Mouse (Mus musculus) brain, adult 2 months (tissue): ENCODE data around the gene Zfp277.

Experiments used
- DNase-seq: peaks from one replicate; pipeline ENCODE4 v3.0.0; 2011; ENCODE audit warnings: low read depth, low spot score

Gene Zfp277

GRCm38 (mm10) chr12:40445206-40445605 is 496 bp downstream of the Zfp277 start:
- DNase-seq = peak; percentile 52

- no peak for DNase-seq
These were observed 7.7 kb downstream of the Zfp277 start for GRCm38 (mm10) chr12:40438049-40438448.

DNA sequence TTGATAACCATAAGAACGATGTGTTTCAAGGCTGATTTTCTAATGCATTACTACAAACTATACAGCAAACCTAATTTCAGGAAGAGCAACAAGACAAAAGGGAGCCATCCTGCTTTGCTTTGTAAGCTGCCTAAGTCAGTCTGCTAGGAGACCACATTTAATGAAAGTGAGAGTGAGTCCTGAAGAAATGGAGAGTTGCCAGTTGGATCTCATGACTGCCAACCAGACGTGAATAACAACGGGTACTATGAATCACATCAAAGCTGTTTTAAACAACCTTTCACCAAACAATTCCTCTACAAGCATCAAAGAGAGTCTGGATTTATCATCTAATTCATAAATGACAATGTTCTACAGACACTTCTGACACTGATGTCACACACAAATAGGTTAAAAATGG is 11.6 kb downstream of the Zfp277 start:
- DNase-seq = peak; percentile 75

- no peak for DNase-seq
These were observed 14.6 kb downstream of the Zfp277 start for GRCm38 (mm10) chr12:40431075-40431474.

- no peak for DNase-seq
These were observed 15.7 kb downstream of the Zfp277 start for GRCm38 (mm10) chr12:40429976-40430375.

- no peak for DNase-seq
These were observed 18.1 kb downstream of the Zfp277 start for GRCm38 (mm10) chr12:40427606-40428005.

DNA sequence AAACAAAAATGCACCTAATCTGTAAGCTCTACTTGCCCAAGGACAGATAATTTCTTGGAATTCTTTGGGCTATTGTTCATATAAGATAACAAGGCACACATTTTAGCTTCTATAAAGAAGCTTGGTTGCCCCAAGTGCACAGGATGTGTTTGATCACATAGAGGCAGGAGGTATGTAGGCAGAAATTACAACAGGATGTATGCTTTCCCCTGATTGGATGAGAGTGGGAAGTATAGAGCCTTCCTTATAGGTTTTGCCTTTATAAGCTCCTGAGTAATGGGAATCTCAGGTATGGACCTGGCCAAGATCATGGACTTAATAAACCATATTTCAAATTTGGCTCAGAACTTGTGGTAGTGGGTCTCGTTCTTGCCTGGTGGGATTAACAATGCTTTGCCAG is 20.7 kb downstream of the Zfp277 start:
- DNase-seq = no peak

GRCm38 (mm10) chr12:40417257-40417656 is 28.4 kb downstream of the Zfp277 start:
- DNase-seq = peak; percentile 17

- DNase-seq = peak; percentile 20
These were observed 30.3 kb downstream of the Zfp277 start for GRCm38 (mm10) chr12:40415312-40415925.

GRCm38 (mm10) chr12:40414682-40415311 is 30.9 kb downstream of the Zfp277 start:
- DNase-seq = peak; percentile 90

- no peak for DNase-seq
These were observed 45.9 kb downstream of the Zfp277 start for GRCm38 (mm10) chr12:40399812-40400211.

GRCm38 (mm10) chr12:40399386-40399785 is 46.3 kb downstream of the Zfp277 start:
- DNase-seq = no peak

DNA sequence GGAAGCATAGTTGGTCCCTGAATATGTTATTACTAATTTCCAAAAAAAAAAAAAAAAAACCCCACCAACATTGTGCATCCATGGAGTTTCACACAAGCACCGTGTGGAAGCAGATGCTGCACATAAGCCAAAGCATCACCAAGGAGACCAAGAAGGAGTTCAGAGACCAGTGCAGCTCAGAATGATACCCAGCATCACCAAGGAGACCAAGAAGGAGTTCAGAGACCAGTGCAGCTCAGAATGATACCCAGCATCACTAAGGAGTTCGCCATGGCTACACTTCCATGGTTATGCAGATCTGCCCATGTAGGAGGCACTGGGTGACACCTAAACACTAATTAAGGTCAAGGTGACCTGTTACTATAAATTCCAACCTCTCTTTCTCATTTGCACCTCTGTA is 46.8 kb downstream of the Zfp277 start:
- DNase-seq = no peak

- no peak for DNase-seq
These were observed 52.8 kb downstream of the Zfp277 start for GRCm38 (mm10) chr12:40392869-40393268.

- peak; percentile 61 for DNase-seq
These were observed 54.4 kb downstream of the Zfp277 start for GRCm38 (mm10) chr12:40391262-40391661.

DNA sequence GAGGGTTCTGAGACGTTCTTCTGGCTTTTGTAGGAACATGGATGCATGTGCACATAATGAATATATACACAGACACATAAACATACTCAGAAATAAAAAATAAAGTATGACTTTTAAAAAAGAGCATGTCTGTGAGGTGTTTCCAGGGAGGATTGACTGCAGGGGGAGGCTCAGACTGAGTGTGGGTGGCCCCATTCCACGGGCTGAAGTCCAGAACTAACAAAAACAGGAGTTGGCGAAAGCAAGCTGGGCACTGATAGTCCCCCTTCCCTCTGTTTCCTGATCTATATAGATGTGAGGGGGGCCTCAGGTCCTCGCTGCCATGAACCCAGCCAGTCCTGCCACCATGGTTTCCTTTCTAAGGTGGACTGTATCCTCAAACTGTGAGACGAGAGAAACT is 57.9 kb downstream of the Zfp277 start:
- DNase-seq = no peak

DNA sequence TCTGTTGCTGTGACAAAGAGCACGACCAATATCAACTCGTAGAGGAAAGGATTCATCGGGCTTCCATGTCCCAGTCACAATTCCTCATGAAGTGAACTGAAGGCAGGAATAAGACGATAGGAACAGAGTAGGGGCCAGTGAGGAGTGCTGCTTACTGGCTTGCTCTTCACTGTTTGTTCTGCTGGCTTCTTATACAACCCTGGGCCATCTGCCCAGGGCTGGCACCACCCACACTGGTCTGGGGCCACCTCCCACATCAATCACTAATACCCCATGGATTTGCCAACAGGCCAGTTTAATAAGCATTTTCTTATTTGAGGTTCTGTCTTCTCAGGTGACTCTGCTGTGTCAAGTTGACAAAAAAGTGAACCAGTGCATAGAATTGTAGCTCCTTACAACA is 60.4 kb downstream of the Zfp277 start:
- no peak for DNase-seq

GRCm38 (mm10) chr12:40383718-40384117 is 62.0 kb downstream of the Zfp277 start:
- DNase-seq = peak; percentile 60

GRCm38 (mm10) chr12:40382539-40382938 is 63.2 kb downstream of the Zfp277 start:
- DNase-seq = no peak

- DNase-seq = no peak
These were observed 63.9 kb downstream of the Zfp277 start for GRCm38 (mm10) chr12:40381824-40382223.

DNA sequence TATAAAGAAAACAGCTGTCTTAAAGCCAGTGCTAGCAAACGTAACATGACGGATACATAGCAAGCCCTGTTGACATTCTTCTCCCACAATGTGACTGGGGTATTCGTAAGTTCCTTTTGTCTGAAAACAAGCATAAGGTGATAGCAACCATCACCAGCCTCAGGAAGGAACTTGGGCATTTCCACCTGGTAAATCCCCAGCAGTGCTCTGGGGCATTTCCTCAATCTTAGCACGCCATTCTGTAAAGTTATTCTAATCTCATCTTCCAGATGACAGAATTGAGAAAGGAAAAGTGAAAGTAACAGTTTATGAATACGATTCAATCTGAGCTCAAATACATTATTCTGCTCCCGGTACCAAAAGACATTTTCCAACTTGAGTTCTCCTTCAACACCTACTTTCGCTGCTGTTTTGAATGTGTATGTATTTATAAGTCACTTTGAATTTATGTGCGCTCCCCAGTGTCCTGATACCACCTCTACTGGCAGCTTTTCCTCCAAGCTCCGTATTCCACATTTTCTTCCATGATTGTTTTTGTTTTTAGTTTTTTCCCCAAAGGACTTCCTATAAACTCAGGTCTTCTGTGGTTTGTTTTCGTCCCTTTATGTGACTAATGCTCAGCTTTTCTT is 64.4 kb downstream of the Zfp277 start:
- peak; percentile 48 for DNase-seq

DNA sequence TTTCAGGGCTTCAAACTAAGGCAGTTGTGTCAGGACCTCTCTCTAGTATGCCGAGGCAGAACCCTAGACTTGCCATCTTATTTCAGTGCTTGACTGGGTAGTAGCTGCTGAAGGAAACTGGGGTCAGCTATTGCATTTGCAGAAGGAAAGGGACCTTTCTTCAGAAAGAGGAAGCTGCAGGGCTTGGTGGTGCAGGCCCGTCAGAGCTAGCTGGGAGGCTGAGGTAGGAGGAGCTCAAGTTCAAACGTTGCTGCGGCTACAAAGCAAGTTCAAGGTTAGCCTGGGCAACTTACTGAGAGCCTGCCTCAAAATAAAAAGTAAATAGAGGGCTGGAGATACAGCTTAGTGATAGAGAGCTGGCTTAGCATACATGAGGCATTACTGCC is 66.2 kb downstream of the Zfp277 start:
- no peak for DNase-seq
